13 mouse cellular contexts compared by ENCODE assay signal in the genomic region with DNA sequence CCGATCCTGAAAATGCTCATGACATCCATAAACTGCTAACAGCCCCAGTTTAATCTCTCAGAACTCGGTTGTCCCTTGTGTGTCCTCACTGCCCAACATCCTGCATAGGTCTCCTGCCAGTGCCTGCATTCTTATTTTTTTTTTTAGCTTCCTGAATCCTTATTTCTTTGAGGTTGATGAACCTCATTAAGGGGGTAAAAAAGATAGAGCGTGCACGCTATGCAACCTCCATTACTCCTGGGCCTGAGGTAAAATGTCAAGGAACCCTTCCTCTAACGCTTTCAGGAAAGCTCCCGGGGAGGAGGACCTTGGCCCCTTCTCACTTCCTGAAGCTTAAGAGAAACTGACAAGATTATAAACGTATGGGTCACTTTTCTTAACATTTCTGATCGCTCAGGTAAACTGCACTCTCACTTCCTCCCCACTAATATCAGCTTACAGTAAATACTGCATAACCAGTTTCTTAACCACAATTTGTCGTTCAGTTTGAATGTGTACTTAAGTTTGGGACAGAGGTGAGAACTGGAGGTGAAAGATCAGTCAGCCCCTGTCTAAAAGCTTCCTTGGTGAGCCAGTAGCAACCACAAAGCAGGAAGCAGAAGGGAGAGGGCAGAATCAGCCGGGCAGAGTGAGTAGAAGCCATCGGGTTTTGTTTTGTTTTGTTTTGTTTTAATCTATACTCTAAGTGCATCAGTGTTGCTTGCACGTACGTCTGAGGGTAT. TPM values are rescaled to one million over a fixed set of nuclear protein-coding genes. Genes with fewer than 3 reads are reported as not detected.
DNase-seq lines count a peak whose midpoint lies in the region; ATAC-seq lines count a peak whose summit lies in the region.
"Had no signal": no experiment of that assay in that cellular context is flagged by ENCODE, and none has a peak within 500 bp of the region (broad histone marks: within the 10 kb centered on the region; RNA-seq: fewer than 3 reads in every experiment).

No protein-coding gene starts in this region.

- peak; percentile 51 to 57 for DNase-seq in B cell, adult 2 months
- peak; percentile 72 for DNase-seq in naive thymus-derived CD4-positive, alpha-beta T cell, adult 2 months (ENCODE audit: low read depth)
- no peak for DNase-seq in left cerebral cortex, adult 9 months (ENCODE audit: low spot score in 2 of 2)
- DNase-seq in ovary, adult 18-20 months (ENCODE audit: low spot score), result no peak
- DNase-seq in cerebellum, postnatal 36 days, result no peak
- DNase-seq: embryo, embryonic 11 days; right cerebral cortex, postnatal 14 days had no signal

- H3K27me3 ChIP-seq in erythroblast, embryonic 14.5 days (ENCODE audit: control insufficient read depth), result no peaks in the 10 kb centered on the region

- H3K4me1 ChIP-seq in erythroblast, embryonic 14.5 days (ENCODE audit: control insufficient read depth), result peaks cover 43% of the 10 kb centered on the region

- no peak for ATAC-seq in erythroblast, adult 5-6 weeks (replicated peaks; ENCODE audit: low FRiP score, poor library complexity, severe bottlenecking)
- peak; percentile 66 for ATAC-seq in inflammation-experienced regulatory T-cells, adult 6 months
- ATAC-seq: forebrain, embryonic 14.5 days; hindbrain, postnatal 0 days had no signal

- H3K36me3 ChIP-seq in erythroblast, embryonic 14.5 days (ENCODE audit: control insufficient read depth), result peaks cover 34% of the 10 kb centered on the region

- no peaks in the 10 kb centered on the region for H3K9me3 ChIP-seq in erythroblast, embryonic 14.5 days (ENCODE audit: control insufficient read depth, low read length)

- peak overlapping the region; percentile 19 for H3K4me3 ChIP-seq in erythroblast, embryonic 14.5 days (replicated peaks)
- H3K4me3 ChIP-seq: myocyte had no signal

RNA-seq across cellular contexts. Expression of gene Rsbn1l, which starts 0.9 kb away (rescaled TPM):
- polyA plus RNA-seq in erythroblast, embryonic 14.5 days (2012), result 1.2 and 1.7 TPM in 2 replicates
- 22.5 and 27.6 TPM in 2 replicates for total RNA-seq in erythroblast, adult 5-6 weeks (2015; ENCODE audit: low replicate concordance)
- 28.9 and 43.9 TPM in 2 replicates for total RNA-seq in erythroblast, adult 5-6 weeks (2017; ENCODE audit: low replicate concordance)
- polyA plus RNA-seq in inflammation-experienced regulatory T-cells, adult 6 months (2017; shearing (Covaris generic)), result 10 to 100 TPM; 35.5 to 42.0 (median 37.5) TPM

Comparison
In these comparisons a context has a peak if more than half of its experiments do, and no peak if none do; other contexts are left out.
1. DNase-seq: peak in B cell, adult 2 months (2 of 2) and naive thymus-derived CD4-positive, alpha-beta T cell, adult 2 months (single experiment); none in left cerebral cortex, adult 9 months (0 of 2), ovary, adult 18-20 months (single experiment) and cerebellum, postnatal 36 days (0 of 2).
2. RNA of gene Rsbn1l, which starts 0.9 kb away (polyA plus RNA-seq): 35.5 to 42.0 TPM in inflammation-experienced regulatory T-cells, adult 6 months; 1.2 to 1.7 TPM in erythroblast, embryonic 14.5 days; every median in the first group is over 10 times any median in the second.